Mouse (Mus musculus) adrenal gland, postnatal 10 days (tissue): Measurements from ENCODE around the gene Fam163a. TPM values are rescaled to one million over a fixed set of nuclear protein-coding genes. Genes with fewer than 3 reads are reported as not detected.

Source experiments
- DNase-seq: peaks from one replicate; pipeline ENCODE4 v3.0.0; 2021; ENCODE audit warnings: mixed read lengths
- total RNA-seq, 2 experiments: library from RNA; stranded (reverse); gene quantifications; 2 replicates each; pipeline ENCODE4 v1.2.3; 2021

Gene Fam163a
- total RNA-seq, 2 experiments from 2014 or later, result 10.4 to 14.3 TPM

- DNase-seq, result no peak
These were observed 2.2 kb downstream of the Fam163a start for GRCm38 (mm10) chr1:156202661-156203060.

DNA sequence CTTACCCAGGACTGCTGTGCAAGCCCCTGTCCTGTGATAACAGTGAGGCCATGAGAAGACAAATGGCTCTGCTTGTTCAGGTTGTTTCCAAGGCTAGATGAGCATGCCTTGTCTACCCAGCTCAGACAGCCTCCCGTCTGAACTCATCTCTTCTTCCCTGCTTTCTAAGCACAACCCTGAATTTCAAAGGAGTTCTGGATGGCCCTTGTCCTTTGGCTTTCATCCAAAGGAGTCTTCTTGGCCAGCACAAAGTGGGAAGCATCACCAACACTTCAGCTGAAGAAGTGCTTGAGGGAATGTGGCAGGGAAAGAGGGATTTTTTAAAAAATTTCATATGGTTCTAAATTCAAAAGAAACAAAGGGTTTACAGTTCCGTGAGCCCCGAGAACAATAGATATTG is 3.8 kb downstream of the Fam163a start:
- no peak for DNase-seq

DNA sequence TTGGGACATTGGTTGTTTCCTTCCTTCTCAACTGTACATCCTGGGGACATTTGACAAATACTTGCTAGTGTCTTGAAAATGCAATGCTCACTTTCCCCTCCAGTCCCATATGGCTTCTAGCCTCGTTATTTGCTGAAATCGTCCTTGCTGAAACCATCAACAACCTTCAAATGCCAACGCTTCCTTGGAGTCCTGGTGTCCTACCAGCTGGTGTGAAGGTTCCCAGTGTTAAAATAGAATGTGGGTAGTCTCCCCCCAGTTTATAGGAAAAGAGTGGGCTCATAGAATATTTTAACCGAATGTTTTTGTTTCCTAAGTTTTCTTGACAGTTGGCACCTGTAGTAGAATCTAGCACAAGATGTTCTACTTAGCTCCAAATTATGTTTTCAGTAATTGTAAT is 7.2 kb downstream of the Fam163a start:
- DNase-seq, result no peak

- no peak for DNase-seq
These were observed 11.5 kb downstream of the Fam163a start for GRCm38 (mm10) chr1:156193292-156193691.

- no peak for DNase-seq
These were observed 12.0 kb downstream of the Fam163a start for GRCm38 (mm10) chr1:156192853-156193252.

DNA sequence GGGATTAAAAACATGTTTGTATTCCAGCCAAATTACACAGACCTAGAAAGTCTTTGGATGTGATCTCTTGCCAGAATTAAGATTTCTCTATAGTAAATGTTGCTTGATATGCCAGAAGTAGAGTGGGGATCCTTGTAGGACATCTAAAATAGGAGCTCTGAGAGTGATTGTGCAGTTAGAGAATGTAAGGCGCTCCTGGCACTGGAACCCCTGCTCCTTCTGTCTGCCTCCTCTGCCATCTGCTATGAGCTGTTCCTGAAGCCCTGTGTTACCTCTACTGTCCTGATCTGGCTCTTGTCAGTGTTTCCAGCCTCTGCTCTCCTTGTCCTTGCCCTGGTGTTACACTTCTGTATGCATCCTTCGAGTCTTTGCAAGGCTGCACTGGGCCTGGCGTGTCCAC is 18.2 kb downstream of the Fam163a start:
- DNase-seq, result no peak

- peak; percentile 59 for DNase-seq
These were observed 20.7 kb downstream of the Fam163a start for GRCm38 (mm10) chr1:156184158-156184571.

- DNase-seq, result no peak
These were observed 21.5 kb downstream of the Fam163a start for GRCm38 (mm10) chr1:156183176-156183958.

GRCm38 (mm10) chr1:156179875-156180274 is 25.0 kb downstream of the Fam163a start:
- DNase-seq, result no peak

DNA sequence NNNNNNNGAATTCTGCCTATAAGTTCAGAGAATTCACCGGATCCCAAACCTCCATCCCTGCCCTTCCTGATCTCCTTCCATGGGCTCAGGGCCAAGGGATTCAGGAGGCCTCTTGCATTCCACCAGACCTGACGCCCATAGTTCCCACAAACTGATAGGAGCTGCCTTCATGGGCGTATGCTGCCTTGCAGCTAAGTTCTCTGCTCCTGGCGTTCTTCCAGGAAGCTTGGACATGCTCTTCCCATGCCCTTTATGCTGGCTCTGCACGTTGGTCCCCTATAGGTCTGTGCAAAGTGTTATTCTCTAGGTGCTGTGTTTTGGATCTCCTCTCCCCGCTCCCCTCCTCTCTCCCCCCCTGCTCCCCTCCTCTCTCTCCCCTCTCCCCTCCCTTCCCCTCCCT is 36.1 kb downstream of the Fam163a start:
- DNase-seq, result peak; percentile 37

DNA sequence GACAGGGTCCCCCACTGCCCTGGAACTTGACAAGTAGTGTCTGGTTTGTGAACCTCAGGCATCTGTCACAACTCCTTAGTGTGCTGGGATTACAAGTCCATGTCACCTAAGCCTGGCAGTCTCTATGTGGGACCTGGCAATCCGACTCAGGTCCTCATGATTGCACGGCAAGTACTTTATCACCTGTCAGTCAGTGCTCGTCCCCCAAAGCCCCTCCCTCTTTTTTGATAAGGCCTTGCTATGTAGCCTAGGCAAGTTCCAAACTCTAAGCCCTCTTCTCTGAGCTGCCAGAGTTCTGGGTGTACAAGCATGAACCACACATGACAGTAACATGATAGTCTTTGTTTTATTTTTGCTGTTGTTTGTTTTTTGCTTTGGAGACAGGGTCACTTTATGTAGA is 88.1 kb downstream of the Fam163a start:
- no peak for DNase-seq

DNA sequence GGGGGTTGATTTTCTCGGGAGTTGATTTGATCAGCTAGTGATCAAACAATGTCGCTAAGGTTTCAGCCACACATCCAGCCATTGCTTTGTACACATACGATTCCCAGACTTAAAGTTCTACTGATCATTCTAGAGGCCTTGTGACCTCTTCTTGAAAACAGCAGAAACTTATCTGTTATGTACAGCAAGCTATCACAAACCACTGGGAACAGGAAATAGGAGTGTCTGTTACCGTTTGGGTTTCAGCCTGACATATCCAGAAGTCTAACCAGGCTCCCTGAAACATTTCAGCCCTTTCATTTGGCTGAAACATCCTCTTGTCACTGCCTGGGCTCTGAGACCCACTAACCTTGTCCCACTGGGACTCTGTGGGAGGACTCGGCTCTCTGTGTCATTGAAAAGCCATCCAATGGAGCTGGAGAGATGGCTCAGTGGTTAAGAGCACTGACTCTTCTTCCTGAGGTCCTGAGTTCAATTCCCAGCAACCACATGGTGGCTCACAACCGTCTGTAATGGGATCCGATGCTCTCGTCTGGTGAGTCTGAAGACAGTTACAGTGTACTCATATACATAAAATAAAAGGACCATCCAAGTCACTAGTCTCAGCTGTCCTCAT is 90.8 kb downstream of the Fam163a start:
- no peak for DNase-seq

- no peak for DNase-seq
These were observed 92.7 kb downstream of the Fam163a start for GRCm38 (mm10) chr1:156112142-156112541.

- peak; percentile 36 for DNase-seq
These were observed 93.1 kb downstream of the Fam163a start for GRCm38 (mm10) chr1:156111728-156112127.

GRCm38 (mm10) chr1:156111090-156111489 is 93.7 kb downstream of the Fam163a start:
- no peak for DNase-seq

- no peak for DNase-seq
These were observed 96.4 kb downstream of the Fam163a start for GRCm38 (mm10) chr1:156108400-156108799.

- no peak for DNase-seq
These were observed 97.4 kb downstream of the Fam163a start for GRCm38 (mm10) chr1:156107424-156107823.

DNA sequence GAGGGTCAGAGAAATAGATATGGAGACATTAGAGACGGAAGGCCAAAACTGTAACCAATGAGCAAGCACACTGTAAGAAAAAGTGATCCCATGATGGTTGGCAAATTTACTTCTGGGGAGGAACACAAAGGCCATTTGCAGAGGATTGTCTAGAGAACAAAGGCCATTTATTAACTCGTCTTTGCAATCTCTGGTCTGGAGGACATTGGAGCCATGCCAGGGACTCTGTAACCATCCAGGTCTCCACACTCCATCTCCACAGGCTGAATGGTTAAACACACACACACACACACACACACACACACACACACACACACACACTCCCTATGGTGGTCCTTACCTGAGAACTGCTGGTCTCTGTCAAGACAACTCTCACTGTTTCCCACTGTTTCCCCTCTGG is 99.4 kb downstream of the Fam163a start:
- DNase-seq, result no peak

DNA sequence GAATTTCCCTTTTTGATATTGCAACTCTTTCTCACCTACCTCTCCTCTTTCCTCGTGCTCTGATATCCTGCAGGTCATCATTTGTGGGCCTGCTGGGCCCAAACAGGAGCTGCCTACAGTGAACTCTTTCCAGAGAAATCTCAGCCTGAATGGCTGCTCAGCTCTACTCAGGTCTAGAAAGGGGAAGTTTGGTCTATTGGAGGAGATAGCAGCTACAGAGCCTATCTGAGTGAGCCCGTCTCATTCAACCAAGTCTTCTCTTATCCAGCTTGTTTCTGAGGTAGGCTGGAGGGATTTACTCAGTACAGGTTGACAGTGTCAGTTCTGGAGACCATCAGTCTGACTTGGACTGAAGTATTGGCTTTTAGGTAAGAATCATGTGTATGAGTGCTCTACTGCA is 101.1 kb downstream of the Fam163a start:
- DNase-seq, result no peak

DNA sequence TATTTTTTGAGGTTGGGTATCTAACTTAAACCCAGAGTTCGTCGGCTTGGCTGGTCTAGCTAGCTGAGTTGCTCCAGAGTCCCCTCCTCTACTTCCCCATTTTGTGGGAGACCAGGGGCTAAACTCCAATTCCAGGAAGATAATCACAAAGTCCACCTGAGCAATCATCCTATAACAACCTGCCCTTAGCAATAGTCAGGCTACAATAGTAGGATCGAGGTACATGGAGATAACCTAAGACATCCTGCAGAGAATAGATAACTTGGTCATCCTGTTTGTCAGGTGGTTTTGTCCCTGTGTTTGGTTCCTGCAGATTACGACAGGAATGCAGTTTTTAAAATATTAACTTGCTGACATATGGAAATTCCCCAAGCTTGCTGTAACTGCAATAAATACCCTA is 113.0 kb downstream of the Fam163a start:
- no peak for DNase-seq

DNA sequence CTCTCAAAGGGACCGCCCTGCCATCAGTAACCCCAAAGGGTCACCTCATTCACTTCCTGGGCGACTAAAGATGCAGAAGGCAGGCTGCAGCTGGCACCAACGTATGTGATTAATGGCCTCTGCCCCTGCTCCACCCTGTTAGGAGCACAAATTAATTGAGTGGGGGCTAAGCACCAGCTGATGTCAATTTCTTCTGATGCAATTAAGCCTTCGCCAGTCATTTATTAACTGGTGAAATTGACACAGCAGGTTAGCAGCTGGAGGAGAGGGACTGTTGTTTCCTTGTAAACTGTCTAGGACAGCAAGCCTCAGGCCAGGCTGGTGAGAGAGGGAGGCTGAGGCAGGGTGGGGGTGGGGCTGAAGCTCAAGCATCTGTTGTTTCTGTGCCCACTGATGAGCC is 114.8 kb downstream of the Fam163a start:
- no peak for DNase-seq

DNA sequence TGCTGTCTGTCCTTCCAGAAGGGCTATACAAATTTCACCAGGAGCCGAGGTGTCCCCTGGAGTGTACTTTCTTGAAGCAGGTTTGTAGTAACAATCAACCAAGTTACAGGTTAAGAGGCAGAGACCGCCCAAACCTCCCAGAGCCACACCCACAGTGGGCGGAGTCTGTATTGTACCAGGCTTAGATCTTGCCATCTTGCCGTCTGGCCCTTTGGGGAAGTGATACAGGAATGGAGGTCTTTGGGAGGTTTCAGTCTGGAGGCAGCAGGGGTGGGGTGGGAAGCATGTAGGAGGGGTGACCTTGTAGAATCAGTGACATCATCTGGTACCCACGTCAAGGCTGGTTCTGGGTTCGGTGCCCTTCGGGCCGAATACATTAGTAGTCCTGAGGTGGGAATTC is 115.3 kb downstream of the Fam163a start:
- no peak for DNase-seq

- no peak for DNase-seq
These were observed 117.2 kb downstream of the Fam163a start for GRCm38 (mm10) chr1:156087586-156087985.

- DNase-seq, result peak; percentile 46
These were observed 119.1 kb downstream of the Fam163a start for GRCm38 (mm10) chr1:156085770-156086169.
